Mouse (Mus musculus): ENCODE data around the gene Acox1.

GRCm38 (mm10) chr11:116209257-116209656 lies 10.4 kb upstream of the Acox1 start:
- no peak for TF ChIP-seq POLR2A (IDR thresholded peaks at IDR 0.05; ENCODE audit: borderline replicate concordance, extremely low read depth, low read depth, low read length)
- TF ChIP-seq CTCF (IDR thresholded peaks at IDR 0.05; ENCODE audit: insufficient read depth, low read length), result no peak
